Mouse (Mus musculus) lung, postnatal 0 days (tissue): ENCODE data around the gene Med1. TPM values are rescaled to one million over a fixed set of nuclear protein-coding genes. Genes with fewer than 3 reads are reported as not detected.
"Not testable (repeated sequence)": the region's sequence is repeated elsewhere in the genome, so short reads cannot be mapped to it uniquely, and the experiment has no call there.

Experiments used
- ATAC-seq: fragments of 200-750 bp; cut with Nextera tagmentation; 2 replicates; pipeline ENCODE4 v1.8.0; 2017; ENCODE audit warnings: moderate library complexity
- DNase-seq: peaks from one replicate; pipeline ENCODE4 v3.0.0-alpha.2; 2016; ENCODE audit warnings: low spot score
- H3K27ac ChIP-seq: fragments of 300-500 bp; sonication (generic); 2 replicates; pipeline ENCODE4 v1.5.1; 2014; ENCODE audit warnings: antibody characterized with exemption, mild to moderate bottlenecking, low read length, mixed read lengths
- H3K27me3 ChIP-seq: fragments of 300-500 bp; sonication (generic); replicated peaks from 2 replicates; pipeline ENCODE4 v1.6.1; 2014; ENCODE audit warnings: low read length, mixed read lengths; ENCODE audit not compliant: insufficient read depth
- H3K36me3 ChIP-seq: fragments of 300-500 bp; sonication (generic); 2 replicates; pipeline ENCODE4 v1.6.1; 2014; ENCODE audit warnings: low read length, mixed read lengths; ENCODE audit not compliant: insufficient read depth
- H3K4me1 ChIP-seq: fragments of 300-500 bp; sonication (generic); 2 replicates; pipeline ENCODE4 v1.6.1; 2014; ENCODE audit warnings: antibody characterized with exemption, low read depth, low read length, mixed read lengths; ENCODE audit not compliant: insufficient read depth
- H3K4me2 ChIP-seq: fragments of 300-500 bp; sonication (generic); replicated peaks from 2 replicates; pipeline ENCODE4 v1.6.1; 2014; ENCODE audit warnings: low read depth, mild to moderate bottlenecking, low read length, moderate library complexity, mixed read lengths
- H3K4me3 ChIP-seq: fragments of 300-500 bp; sonication (generic); 2 replicates; pipeline ENCODE4 v1.5.1; 2014; ENCODE audit warnings: low read depth, low read length
- H3K9ac ChIP-seq: fragments of 300-500 bp; sonication (generic); replicated peaks from 2 replicates; pipeline ENCODE4 v1.6.1; 2014; ENCODE audit warnings: low read depth, mild to moderate bottlenecking
- H3K9me3 ChIP-seq: fragments of 300-500 bp; sonication (generic); 2 replicates; pipeline ENCODE4 v1.6.1; 2016; ENCODE audit warnings: low read length, mixed read lengths
- CTCF ChIP-seq: IDR thresholded peaks from 2 replicates; pipeline ENCODE4 v1.5.1; 2016; ENCODE audit warnings: antibody characterized with exemption, mild to moderate bottlenecking
- EP300 ChIP-seq: IDR thresholded peaks from 2 replicates; pipeline ENCODE4 v1.6.1; 2016; ENCODE audit warnings: antibody characterized with exemption, mild to moderate bottlenecking, control low read depth
- WGBS: fragments of 180-500 bp; shearing (Covaris S2); extraction: QIAGEN DNeasy Blood & Tissue Kit; methylation state at CpG from one replicate; pipeline ENCODE4 v1.1.7; 2014; 5-methylcytosine and 5-hydroxymethylcytosine counted together
- polyA plus RNA-seq: library from polyadenylated mRNA; unstranded; fragments of >200 nt; fragmentation: Nextera tagmentation; extraction: Ambion mirVana; gene quantifications from 2 replicates; pipeline ENCODE4 v1.2.1, GENCODE M21; 2015

Med1 gene
- polyA plus RNA-seq, 1 experiment from 2014 or later: 32.2 TPM

GRCm38 (mm10) chr11:98187640-98188395 is 5.3 kb downstream of the Med1 start:
- 66% methylated on average over 9 of the region's 9 CpGs for WGBS
- H3K4me2 ChIP-seq: no peak overlapping the region
- H3K27ac ChIP-seq: peak overlapping the region; percentile 39; the same call in 1 of the 2 replicates
- H3K4me3 ChIP-seq: no peak overlapping the region
- TF ChIP-seq EP300 (no peak; the same call in 1 of the 2 replicates), CTCF (no peak)
- H3K4me1 ChIP-seq: no peaks in the 10 kb centered on the region
- no peak overlapping the region for H3K9ac ChIP-seq
- DNase-seq (peak; percentile 83), ATAC-seq (peak; percentile 97)
- no peaks in the 10 kb centered on the region for H3K27me3 ChIP-seq
- H3K36me3 ChIP-seq: peaks cover 11% of the 10 kb centered on the region; the same call in 1 of the 2 replicates
- no peaks in the 10 kb centered on the region for H3K9me3 ChIP-seq

- H3K9ac ChIP-seq, H3K9me3 ChIP-seq, ATAC-seq, H3K27ac ChIP-seq, H3K4me1 ChIP-seq, H3K4me2 ChIP-seq, H3K27me3 ChIP-seq, DNase-seq, H3K4me3 ChIP-seq: not testable (repeated sequence)
- peaks cover 23% of the 10 kb centered on the region; the same call in 1 of the 2 replicates for H3K36me3 ChIP-seq
- WGBS: 88% methylated on average over 3 of the region's 3 CpGs
Measured at GRCm38 (mm10) chr11:98182149-98182548, 10.9 kb downstream of the Med1 start.

DNA sequence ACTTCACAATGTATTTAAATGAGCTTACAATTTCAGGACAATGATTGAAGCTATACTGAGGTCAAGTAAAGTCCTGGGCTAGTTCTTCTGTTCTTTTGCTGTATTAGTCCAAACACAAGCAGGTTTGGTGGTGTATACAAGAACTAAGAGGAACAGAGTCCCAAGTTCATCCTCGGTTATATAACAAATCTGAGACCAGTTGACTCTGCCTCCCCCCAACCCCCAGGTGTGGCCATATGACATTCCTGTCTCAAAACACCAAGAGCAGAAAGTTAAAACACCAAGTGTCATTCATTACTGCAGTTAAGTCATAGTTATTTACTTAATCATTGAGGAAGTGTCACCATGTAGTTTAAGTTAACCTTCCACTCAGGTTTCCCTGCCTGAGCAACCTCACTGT is 24.7 kb downstream of the Med1 start:
- TF ChIP-seq CTCF (no peak), EP300 (no peak)
- Histone ChIP-seq H3K9ac (no peak overlapping the region), H3K27ac (no peak overlapping the region), H3K27me3 (no peaks in the 10 kb centered on the region), H3K4me1 (no peaks in the 10 kb centered on the region), H3K36me3 (peaks cover 58% of the 10 kb centered on the region), H3K4me3 (no peak overlapping the region), H3K4me2 (no peak overlapping the region), H3K9me3 (no peaks in the 10 kb centered on the region)
- WGBS: 79% methylated on average over 1 of the region's 1 CpGs
- DNase-seq (no peak), ATAC-seq (no peak)

DNA sequence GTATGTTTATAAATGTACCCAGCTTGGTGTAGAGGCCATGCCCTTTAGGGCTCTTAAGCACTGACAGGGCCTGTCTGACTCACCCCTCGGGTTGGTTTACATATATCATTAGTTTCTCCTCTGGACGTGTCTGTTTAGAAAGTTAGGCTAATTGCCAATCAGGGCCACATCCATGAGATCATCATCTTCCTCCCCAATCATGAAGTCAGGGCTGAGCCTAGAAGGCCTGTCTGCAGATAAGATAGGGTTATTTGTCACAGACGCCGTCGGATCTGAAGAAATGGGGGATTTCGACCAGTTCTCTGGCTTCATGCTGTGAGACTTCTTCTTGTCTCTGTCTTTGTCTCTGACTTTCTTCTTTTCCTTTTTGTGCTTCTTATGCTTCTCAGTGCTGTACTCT is 38.0 kb downstream of the Med1 start:
- peaks cover 4% of the 10 kb centered on the region; the same call in 1 of the 2 replicates for H3K36me3 ChIP-seq
- 69% methylated on average over 6 of the region's 6 CpGs for WGBS
- H3K4me3 ChIP-seq: no peak overlapping the region
- H3K27ac ChIP-seq: no peak overlapping the region
- H3K9ac ChIP-seq: no peak overlapping the region
- H3K27me3 ChIP-seq: no peaks in the 10 kb centered on the region
- H3K4me1 ChIP-seq: no peaks in the 10 kb centered on the region
- DNase-seq (no peak), ATAC-seq (no peak)
- no peak overlapping the region for H3K4me2 ChIP-seq
- TF ChIP-seq EP300: no peak
- no peaks in the 10 kb centered on the region for H3K9me3 ChIP-seq

- 6% methylated on average over 10 of the region's 10 CpGs for WGBS
- H3K36me3 ChIP-seq: no peaks in the 10 kb centered on the region
- DNase-seq (no peak), ATAC-seq (no peak)
- H3K4me3 ChIP-seq: peak overlapping the region; percentile 85
- H3K27ac ChIP-seq: no peak overlapping the region
- TF ChIP-seq EP300 (no peak), CTCF (no peak)
- H3K9me3 ChIP-seq: no peaks in the 10 kb centered on the region
- H3K4me1 ChIP-seq: peaks cover 10% of the 10 kb centered on the region; the same call in 1 of the 2 replicates
- H3K4me2 ChIP-seq: peak overlapping the region; percentile 92
- H3K9ac ChIP-seq: peak overlapping the region; percentile 84; the same call in 1 of the 2 replicates
- H3K27me3 ChIP-seq: no peaks in the 10 kb centered on the region
Measured at GRCm38 (mm10) chr11:98150625-98151156, 42.4 kb downstream of the Med1 start.

- no peak for TF ChIP-seq EP300
- TF ChIP-seq CTCF: no peak
- Histone ChIP-seq H3K9me3 (no peaks in the 10 kb centered on the region), H3K27me3 (no peaks in the 10 kb centered on the region), H3K4me3 (peak within 1 kb of the TSS; percentile 85), H3K9ac (peak within 1 kb of the TSS; percentile 84), H3K4me1 (peaks cover 10% of the 10 kb centered on the region; the same call in 1 of the 2 replicates), H3K4me2 (peak within 1 kb of the TSS; percentile 92), H3K27ac (peak within 1 kb of the TSS; percentile 95), H3K36me3 (no peaks in the 10 kb centered on the region)
- DNase-seq: peak; percentile 96
- 1% methylated on average over 47 of the region's 65 CpGs for WGBS
- peak; percentile 88 for ATAC-seq
Measured at GRCm38 (mm10) chr11:98149786-98150624, 43.1 kb downstream of the Med1 start, which contains the start of gene Fbxl20. Gene Fbxl20 (minus strand): TSS chr11:98150403.
